Mouse (Mus musculus): ENCODE measurements around the gene Dbp. TPM values are rescaled to one million over a fixed set of nuclear protein-coding genes. Genes with fewer than 3 reads are reported as not detected.

The Dbp gene
- polyA plus RNA-seq, 1 experiment = 26.2 TPM

- H3K27me3 ChIP-seq (ENCODE audit: control insufficient read depth, insufficient read depth, insufficient read length) = no peaks in the 10 kb centered on the region
- H3K4me2 ChIP-seq (ENCODE audit: low read depth) = no peak overlapping the region
- no peak overlapping the region for H3ac ChIP-seq (ENCODE audit: control insufficient read depth, insufficient read length)
- no peak overlapping the region for H3K4me3 ChIP-seq
- TF ChIP-seq USF1 (IDR thresholded peaks at IDR 0.05; ENCODE audit: low read depth) (no peak), E2F4 (IDR thresholded peaks at IDR 0.05; ENCODE audit: insufficient read depth) (no peak), SRF (IDR thresholded peaks at IDR 0.05; ENCODE audit: control insufficient read depth, insufficient read length, low read depth) (no peak), MYOD1 (IDR thresholded peaks at IDR 0.05; ENCODE audit: control insufficient read depth in 1 of 3, insufficient read length in 2 of 3, low read depth in 2 of 3) (peak in 2 of 3 experiments; percentile 57 to 64), POLR2A (IDR thresholded peaks at IDR 0.05; ENCODE audit: insufficient read length, low read depth) (no peak), MYOG (IDR thresholded peaks at IDR 0.05; ENCODE audit: control insufficient read depth in 1 of 3, insufficient read depth in 1 of 3, insufficient read length in 2 of 3, low read depth in 2 of 3) (peak in 2 of 3 experiments; percentile 13 to 22), TCF3 (IDR thresholded peaks at IDR 0.05; ENCODE audit: insufficient read length, low read depth) (no peak), TCF12 (IDR thresholded peaks at IDR 0.05; ENCODE audit: insufficient read depth, poor library complexity, severe bottlenecking) (no peak)
- H3K36me3 ChIP-seq (ENCODE audit: control insufficient read depth, insufficient read depth) = no peaks in the 10 kb centered on the region
- no peaks in the 10 kb centered on the region for H3K79me2 ChIP-seq (ENCODE audit: control insufficient read depth, insufficient read depth)
These were observed 37.1 kb upstream of the Dbp start for GRCm38 (mm10) chr7:45667761-45668160.

- no peaks in the 10 kb centered on the region for H3K36me3 ChIP-seq (ENCODE audit: control insufficient read depth, insufficient read depth)
- no peak overlapping the region for H3K4me2 ChIP-seq (ENCODE audit: low read depth)
- H3ac ChIP-seq (ENCODE audit: control insufficient read depth, insufficient read length) = no peak overlapping the region
- TF ChIP-seq MAX (IDR thresholded peaks at IDR 0.05; ENCODE audit: low read depth) (no peak), POLR2AphosphoS2 (IDR thresholded peaks at IDR 0.05; ENCODE audit: insufficient read length, low read depth) (no peak), CEBPB (IDR thresholded peaks at IDR 0.05; ENCODE audit: insufficient read depth, poor library complexity, severe bottlenecking) (no peak), MYOG (IDR thresholded peaks at IDR 0.05; ENCODE audit: control insufficient read depth in 1 of 3, insufficient read depth in 1 of 3, insufficient read length in 2 of 3, low read depth in 2 of 3) (no peak), POLR2A (IDR thresholded peaks at IDR 0.05; ENCODE audit: insufficient read length, low read depth) (no peak), TCF12 (IDR thresholded peaks at IDR 0.05; ENCODE audit: insufficient read depth, poor library complexity, severe bottlenecking) (no peak), TCF3 (IDR thresholded peaks at IDR 0.05; ENCODE audit: insufficient read length, low read depth) (no peak), REST (IDR thresholded peaks at IDR 0.05; ENCODE audit: insufficient read depth, insufficient read length) (no peak), E2F4 (IDR thresholded peaks at IDR 0.05; ENCODE audit: insufficient read depth) (no peak), MYOD1 (IDR thresholded peaks at IDR 0.05; ENCODE audit: control insufficient read depth in 1 of 3, insufficient read length in 2 of 3, low read depth in 2 of 3) (no peak), SRF (IDR thresholded peaks at IDR 0.05; ENCODE audit: control insufficient read depth, insufficient read length, low read depth) (no peak), USF1 (IDR thresholded peaks at IDR 0.05; ENCODE audit: low read depth) (no peak)
- H3K79me2 ChIP-seq (ENCODE audit: control insufficient read depth, insufficient read depth) = no peaks in the 10 kb centered on the region
- no peak overlapping the region for H3K4me3 ChIP-seq
- H3K27me3 ChIP-seq (ENCODE audit: control insufficient read depth, insufficient read depth, insufficient read length) = no peaks in the 10 kb centered on the region
These were observed 36.0 kb upstream of the Dbp start for GRCm38 (mm10) chr7:45668921-45669320.

- no peaks in the 10 kb centered on the region for H3K27me3 ChIP-seq (ENCODE audit: control insufficient read depth, insufficient read depth, insufficient read length)
- no peaks in the 10 kb centered on the region for H3K79me2 ChIP-seq (ENCODE audit: control insufficient read depth, insufficient read depth)
- no peak for TF ChIP-seq REST (IDR thresholded peaks at IDR 0.05; ENCODE audit: insufficient read depth, insufficient read length)
- no peak for TF ChIP-seq POLR2A (IDR thresholded peaks at IDR 0.05; ENCODE audit: insufficient read length, low read depth)
- TF ChIP-seq USF1 (IDR thresholded peaks at IDR 0.05; ENCODE audit: low read depth) = no peak
- TF ChIP-seq MYOG (IDR thresholded peaks at IDR 0.05; ENCODE audit: control insufficient read depth in 1 of 3, insufficient read depth in 1 of 3, insufficient read length in 2 of 3, low read depth in 2 of 3) = no peak
- TF ChIP-seq TCF3 (IDR thresholded peaks at IDR 0.05; ENCODE audit: insufficient read length, low read depth) = no peak
- TF ChIP-seq MAX (IDR thresholded peaks at IDR 0.05; ENCODE audit: low read depth) = no peak
- no peak for TF ChIP-seq E2F4 (IDR thresholded peaks at IDR 0.05; ENCODE audit: insufficient read depth)
- TF ChIP-seq MYOD1 (IDR thresholded peaks at IDR 0.05; ENCODE audit: control insufficient read depth in 1 of 3, insufficient read length in 2 of 3, low read depth in 2 of 3) = no peak
- no peak for TF ChIP-seq TCF12 (IDR thresholded peaks at IDR 0.05; ENCODE audit: insufficient read depth, poor library complexity, severe bottlenecking)
- no peak for TF ChIP-seq POLR2AphosphoS2 (IDR thresholded peaks at IDR 0.05; ENCODE audit: insufficient read length, low read depth)
- no peak for TF ChIP-seq SRF (IDR thresholded peaks at IDR 0.05; ENCODE audit: control insufficient read depth, insufficient read length, low read depth)
- no peak for TF ChIP-seq CEBPB (IDR thresholded peaks at IDR 0.05; ENCODE audit: insufficient read depth, poor library complexity, severe bottlenecking)
- H3K36me3 ChIP-seq (ENCODE audit: control insufficient read depth, insufficient read depth) = no peaks in the 10 kb centered on the region
- H3ac ChIP-seq (ENCODE audit: control insufficient read depth, insufficient read length) = no peak overlapping the region
- no peak overlapping the region for H3K4me2 ChIP-seq (ENCODE audit: low read depth)
- H3K4me3 ChIP-seq = no peak overlapping the region
These were observed 27.1 kb upstream of the Dbp start for GRCm38 (mm10) chr7:45677627-45678295.

GRCm38 (mm10) chr7:45678513-45678912 lies 26.4 kb upstream of the Dbp start:
- TF ChIP-seq MYOG (IDR thresholded peaks at IDR 0.05; ENCODE audit: control insufficient read depth in 1 of 3, insufficient read depth in 1 of 3, insufficient read length in 2 of 3, low read depth in 2 of 3) = no peak
- no peak for TF ChIP-seq REST (IDR thresholded peaks at IDR 0.05; ENCODE audit: insufficient read depth, insufficient read length)
- TF ChIP-seq E2F4 (IDR thresholded peaks at IDR 0.05; ENCODE audit: insufficient read depth) = no peak
- TF ChIP-seq MYOD1 (IDR thresholded peaks at IDR 0.05; ENCODE audit: control insufficient read depth in 1 of 3, insufficient read length in 2 of 3, low read depth in 2 of 3) = no peak
- no peak for TF ChIP-seq TCF3 (IDR thresholded peaks at IDR 0.05; ENCODE audit: insufficient read length, low read depth)
- TF ChIP-seq USF1 (IDR thresholded peaks at IDR 0.05; ENCODE audit: low read depth) = no peak
- no peak for TF ChIP-seq TCF12 (IDR thresholded peaks at IDR 0.05; ENCODE audit: insufficient read depth, poor library complexity, severe bottlenecking)
- no peak for TF ChIP-seq POLR2A (IDR thresholded peaks at IDR 0.05; ENCODE audit: insufficient read length, low read depth)
- Histone ChIP-seq H3K4me2 (ENCODE audit: low read depth) (no peak overlapping the region), H3ac (ENCODE audit: control insufficient read depth, insufficient read length) (no peak overlapping the region), H3K4me3 (no peak overlapping the region), H3K79me2 (ENCODE audit: control insufficient read depth, insufficient read depth) (no peaks in the 10 kb centered on the region), H3K27me3 (ENCODE audit: control insufficient read depth, insufficient read depth, insufficient read length) (no peaks in the 10 kb centered on the region), H3K36me3 (ENCODE audit: control insufficient read depth, insufficient read depth) (no peaks in the 10 kb centered on the region)

Data from myocyte (in vitro differentiated cells).